Mouse (Mus musculus) kidney, adult 2 months (tissue): ENCODE data around the gene Vdac2.

Experiments used
- CTCF ChIP-seq: fragments of 200-500 bp; conservative IDR thresholded peaks from 2 replicates; pipeline ENCODE4 v1.5.1; 2011; ENCODE audit warnings: low read depth, mild to moderate bottlenecking, control low read depth, low read length, moderate library complexity, mixed read lengths; ENCODE audit not compliant: insufficient read depth, insufficient read length
- POLR2A ChIP-seq: fragments of 200-500 bp; IDR thresholded peaks from one replicate; pipeline ENCODE4 v1.6.1; 2011; ENCODE audit warnings: low read depth, low read length, control low read depth

- TF ChIP-seq CTCF = no peak
- no peak for TF ChIP-seq POLR2A
Observed at GRCm38 (mm10) chr14:21820880-21821505, 4.0 kb upstream of the Vdac2 start.
